Mouse (Mus musculus) heart, adult 8-10 months (tissue): Measurements from ENCODE around the gene Tirap. TPM values are rescaled to one million over a fixed set of nuclear protein-coding genes. Genes with fewer than 3 reads are reported as not detected.

ENCODE experiments used
- DNase-seq: peaks from one replicate; pipeline ENCODE4 v3.0.0; 2022; ENCODE audit warnings: low spot score
- total RNA-seq, 4 experiments: library from RNA; stranded (reverse); gene quantifications; 2 replicates each; pipeline ENCODE4 v1.2.4; 2022

Gene Tirap
- 1 to 10 TPM; 5.3 to 7.9 (median 5.9) TPM for total RNA-seq

- DNase-seq: peak; percentile 93
Observed at GRCm38 (mm10) chr9:35199772-35200471, at the start of gene Tirap, which contains the start of gene Srpr. Gene Tirap (minus strand): TSS chr9:35200291. Gene Srpr (plus strand): TSS chr9:35200175.

- no peak for DNase-seq
Observed at GRCm38 (mm10) chr9:35249476-35249875, 49.4 kb upstream of the Tirap start.

- DNase-seq: no peak
Observed at GRCm38 (mm10) chr9:35247405-35247804, 47.3 kb upstream of the Tirap start.

GRCm38 (mm10) chr9:35239734-35240133 is 39.6 kb upstream of the Tirap start:
- DNase-seq: no peak

- DNase-seq: no peak
Observed at GRCm38 (mm10) chr9:35238915-35239571, 39.0 kb upstream of the Tirap start.

GRCm38 (mm10) chr9:35238371-35238770 is 38.3 kb upstream of the Tirap start:
- no peak for DNase-seq

- DNase-seq: no peak
Observed at GRCm38 (mm10) chr9:35235996-35236395, 35.9 kb upstream of the Tirap start.

- no peak for DNase-seq
Observed at GRCm38 (mm10) chr9:35228671-35229070, 28.6 kb upstream of the Tirap start.

- DNase-seq: no peak
Observed at GRCm38 (mm10) chr9:35223466-35223865, 23.4 kb upstream of the Tirap start.

- DNase-seq: peak; percentile 25
Observed at GRCm38 (mm10) chr9:35217963-35218362, 17.9 kb upstream of the Tirap start.

- no peak for DNase-seq
Observed at GRCm38 (mm10) chr9:35211573-35212511, 11.8 kb upstream of the Tirap start.

GRCm38 (mm10) chr9:35210542-35211474 is 10.7 kb upstream of the Tirap start, which contains the start of gene Foxred1:
Gene Foxred1 (minus strand): TSS chr9:35211055.
- DNase-seq: peak; percentile 98

- no peak for DNase-seq
Observed at GRCm38 (mm10) chr9:35204421-35204820, 4.3 kb upstream of the Tirap start.

- DNase-seq: no peak
Observed at GRCm38 (mm10) chr9:35203536-35203935, 3.4 kb upstream of the Tirap start.

GRCm38 (mm10) chr9:35200529-35201060 is 504 bp upstream of the Tirap start:
- DNase-seq: no peak

GRCm38 (mm10) chr9:35198945-35199771 is 933 bp downstream of the Tirap start:
- peak; percentile 21 for DNase-seq

- DNase-seq: no peak
Observed at GRCm38 (mm10) chr9:35198351-35198750, 1.7 kb downstream of the Tirap start.

GRCm38 (mm10) chr9:35197625-35198024 is 2.5 kb downstream of the Tirap start:
- no peak for DNase-seq

GRCm38 (mm10) chr9:35194048-35194447 is 6.0 kb downstream of the Tirap start:
- no peak for DNase-seq
